ENCODE assay signal across 14 mouse cellular contexts in the genomic region with DNA sequence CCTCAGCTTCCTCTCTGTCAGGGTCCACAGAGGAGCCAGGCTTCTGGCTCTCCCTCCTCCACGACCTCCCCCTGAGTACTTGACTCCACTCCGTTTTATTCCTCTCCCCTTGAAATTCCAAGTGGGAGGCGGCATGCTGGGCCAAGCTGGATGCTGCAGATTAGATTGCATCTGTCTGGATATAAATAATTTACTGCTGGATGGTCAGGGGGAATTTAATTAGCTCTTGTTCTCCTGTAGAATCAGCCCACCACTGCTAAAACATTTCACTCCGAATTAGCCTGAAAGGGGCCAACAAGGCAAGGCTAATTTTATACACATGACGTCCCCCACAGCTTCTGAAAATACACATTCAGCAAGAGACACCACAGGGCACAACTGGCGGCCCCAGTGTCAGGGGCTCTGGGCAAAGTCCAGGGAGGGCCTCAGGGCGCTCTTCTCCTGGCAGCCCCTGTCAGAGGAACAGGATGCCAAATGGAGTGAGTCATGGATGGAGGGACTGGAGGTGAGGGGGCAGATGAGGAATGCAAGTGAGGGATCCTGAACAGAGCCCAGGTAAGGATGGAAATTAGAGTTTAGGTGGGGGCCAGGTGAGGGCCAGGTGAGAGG. TPM values are rescaled to one million over a fixed set of nuclear protein-coding genes. Genes with fewer than 3 reads are reported as not detected.
A peak's percentile ranks its signal among the peaks of the same experiment; 100 is the strongest.
DNase-seq lines count a peak whose midpoint lies in the region; ATAC-seq lines count a peak whose summit lies in the region.
"Had no signal": no experiment of that assay in that cellular context is flagged by ENCODE, and none has a peak within 500 bp of the region (broad histone marks: within the 10 kb centered on the region; RNA-seq: fewer than 3 reads in every experiment).

No protein-coding gene starts in this region.

- intact Hi-C loops in heart, postnatal 36 days (cut with DNase I) = no loop called here

- no peaks in the 10 kb centered on the region for H3K36me3 ChIP-seq in embryonic facial prominence, embryonic 11.5 days (replicated peaks; ENCODE audit: control insufficient read depth, insufficient read depth, low read depth, low read length)
- no peaks in the 10 kb centered on the region for H3K36me3 ChIP-seq in embryonic facial prominence, embryonic 10.5 days (replicated peaks)
- H3K36me3 ChIP-seq in limb, embryonic 12.5 days = no peaks in the 10 kb centered on the region
- no peaks in the 10 kb centered on the region for H3K36me3 ChIP-seq in limb, embryonic 10.5 days
- no peaks in the 10 kb centered on the region for H3K36me3 ChIP-seq in heart, embryonic 11.5 days (ENCODE audit: control insufficient read depth, insufficient read depth, low read length)
- H3K36me3 ChIP-seq: embryonic facial prominence, embryonic 13.5 days; liver, embryonic 15.5 days had no signal

- no peak for ATAC-seq in embryonic facial prominence, embryonic 11.5 days (replicated peaks; ENCODE audit: insufficient number of reproducible peaks, low FRiP score, low TSS enrichment, low read depth)
- no peak for ATAC-seq in limb, embryonic 12.5 days (ENCODE audit: insufficient number of reproducible peaks, insufficient read depth, low FRiP score, low TSS enrichment, low read depth)
- no peak for ATAC-seq in heart, embryonic 11.5 days (replicated peaks; ENCODE audit: insufficient number of reproducible peaks, low FRiP score, low TSS enrichment)

- 0 out of 2 replicates have a peak overlapping the region, but pooled peaks have one; percentile 2 for H3K27ac ChIP-seq in embryonic facial prominence, embryonic 11.5 days (replicated peaks; ENCODE audit: low read depth, low read length)
- no peak overlapping the region for H3K27ac ChIP-seq in embryonic facial prominence, embryonic 10.5 days (replicated peaks)
- H3K27ac ChIP-seq in limb, embryonic 12.5 days = no peak overlapping the region
- no peak overlapping the region for H3K27ac ChIP-seq in limb, embryonic 10.5 days
- H3K27ac ChIP-seq in heart, embryonic 11.5 days (ENCODE audit: low read depth, low read length) = no peak overlapping the region
- H3K27ac ChIP-seq: embryonic facial prominence, embryonic 13.5 days; gastrocnemius, adult 2 months; liver, embryonic 15.5 days had no signal

- no peak for DNase-seq in embryonic facial prominence, embryonic 11.5 days (ENCODE audit: low spot score)
- no peak for DNase-seq in embryonic facial prominence, embryonic 10.5 days (ENCODE audit: low spot score)
- DNase-seq in limb, embryonic 10.5 days (ENCODE audit: low spot score) = no peak
- peak; percentile 34 for DNase-seq in mesoderm, embryonic 11.5 days (ENCODE audit: low read depth, low spot score)
- peak; percentile 67 for DNase-seq in retina, embryonic 14.5 days (ENCODE audit: low spot score)
- DNase-seq in heart, postnatal 36 days = no peak
- DNase-seq: B cell, adult 2 months; gastrocnemius, adult 2 months had no signal

- no peak overlapping the region for H3K9ac ChIP-seq in embryonic facial prominence, embryonic 11.5 days (replicated peaks; ENCODE audit: low read length)
- H3K9ac ChIP-seq in limb, embryonic 12.5 days (replicated peaks) = 0 out of 2 replicates have a peak overlapping the region, but pooled peaks have one; percentile 8
- H3K9ac ChIP-seq in heart, embryonic 11.5 days (ENCODE audit: low read depth, low read length) = no peak overlapping the region
- H3K9ac ChIP-seq: embryonic facial prominence, embryonic 13.5 days; liver, embryonic 15.5 days had no signal

- no peaks in the 10 kb centered on the region for H3K9me3 ChIP-seq in embryonic facial prominence, embryonic 11.5 days (replicated peaks; ENCODE audit: control insufficient read depth, low read length)
- H3K9me3 ChIP-seq in embryonic facial prominence, embryonic 10.5 days = no peaks in the 10 kb centered on the region
- H3K9me3 ChIP-seq in limb, embryonic 12.5 days = no peaks in the 10 kb centered on the region
- H3K9me3 ChIP-seq in limb, embryonic 10.5 days (replicated peaks) = no peaks in the 10 kb centered on the region
- no peaks in the 10 kb centered on the region for H3K9me3 ChIP-seq in heart, embryonic 11.5 days (replicated peaks; ENCODE audit: control insufficient read depth, low read length)
- H3K9me3 ChIP-seq: embryonic facial prominence, embryonic 13.5 days; liver, embryonic 15.5 days had no signal

- H3K4me2 ChIP-seq in embryonic facial prominence, embryonic 11.5 days (ENCODE audit: low read depth, low read length) = no peak overlapping the region
- no peak overlapping the region for H3K4me2 ChIP-seq in limb, embryonic 12.5 days
- H3K4me2 ChIP-seq in heart, embryonic 11.5 days = no peak overlapping the region
- H3K4me2 ChIP-seq: embryonic facial prominence, embryonic 13.5 days; liver, embryonic 15.5 days had no signal

- peaks cover 3% of the 10 kb centered on the region; the same call in 1 of the 2 replicates for H3K4me1 ChIP-seq in embryonic facial prominence, embryonic 11.5 days (ENCODE audit: control insufficient read depth, insufficient read depth, low read length)
- peaks cover 28% of the 10 kb centered on the region for H3K4me1 ChIP-seq in embryonic facial prominence, embryonic 10.5 days
- H3K4me1 ChIP-seq in limb, embryonic 12.5 days (replicated peaks) = peaks cover 20% of the 10 kb centered on the region
- peaks cover 27% of the 10 kb centered on the region for H3K4me1 ChIP-seq in limb, embryonic 10.5 days
- no peaks in the 10 kb centered on the region for H3K4me1 ChIP-seq in heart, embryonic 11.5 days (ENCODE audit: control insufficient read depth, insufficient read depth, low read length)
- H3K4me1 ChIP-seq: liver, embryonic 15.5 days had no signal

- 29% methylated on average over 7 of the region's 7 CpGs for WGBS in embryonic facial prominence, embryonic 11.5 days
- WGBS in embryonic facial prominence, embryonic 10.5 days = 33% methylated on average over 7 of the region's 7 CpGs
- WGBS in limb, embryonic 12.5 days = 32% methylated on average over 7 of the region's 7 CpGs
- 41% methylated on average over 7 of the region's 7 CpGs for WGBS in limb, embryonic 10.5 days
- 35% methylated on average over 7 of the region's 7 CpGs for WGBS in heart, embryonic 11.5 days (ENCODE audit: insufficient replicate concordance)

- H3K27me3 ChIP-seq in embryonic facial prominence, embryonic 11.5 days (ENCODE audit: control insufficient read depth, insufficient read depth, low read length) = no peaks in the 10 kb centered on the region
- no peaks in the 10 kb centered on the region for H3K27me3 ChIP-seq in embryonic facial prominence, embryonic 10.5 days (replicated peaks; ENCODE audit: low read depth, poor library complexity, severe bottlenecking)
- H3K27me3 ChIP-seq in limb, embryonic 12.5 days = no peaks in the 10 kb centered on the region
- no peaks in the 10 kb centered on the region for H3K27me3 ChIP-seq in limb, embryonic 10.5 days (ENCODE audit: low read depth, poor library complexity, severe bottlenecking)
- no peaks in the 10 kb centered on the region; the same call in 1 of the 2 replicates for H3K27me3 ChIP-seq in heart, embryonic 11.5 days (ENCODE audit: control insufficient read depth, insufficient read depth, low read length)
- H3K27me3 ChIP-seq: embryonic facial prominence, embryonic 13.5 days; liver, embryonic 15.5 days had no signal

- no peak overlapping the region for H3K4me3 ChIP-seq in embryonic facial prominence, embryonic 11.5 days (ENCODE audit: low read depth, low read length)
- H3K4me3 ChIP-seq in embryonic facial prominence, embryonic 10.5 days = no peak overlapping the region
- no peak overlapping the region for H3K4me3 ChIP-seq in limb, embryonic 12.5 days (replicated peaks)
- no peak overlapping the region for H3K4me3 ChIP-seq in limb, embryonic 10.5 days
- H3K4me3 ChIP-seq in heart, embryonic 11.5 days (ENCODE audit: low read depth, low read length) = no peak overlapping the region
- H3K4me3 ChIP-seq: embryonic facial prominence, embryonic 13.5 days; gastrocnemius, adult 2 months; liver, embryonic 15.5 days had no signal

RNA-seq across cellular contexts. Expression of a gene that starts 36.8 kb away (rescaled TPM):
- polyA plus RNA-seq in embryonic facial prominence, embryonic 11.5 days (2014; fragmentation: Nextera tagmentation; extraction: Ambion mirVana) = 2.5 and 2.7 TPM in 2 replicates
- 2.3 and 2.5 TPM in 2 replicates for polyA plus RNA-seq in embryonic facial prominence, embryonic 10.5 days (2016; fragmentation: Nextera tagmentation; extraction: Ambion mirVana)
- polyA plus RNA-seq in limb, embryonic 12.5 days (2016; fragmentation: Nextera tagmentation; extraction: Ambion mirVana) = 3.5 and 3.9 TPM in 2 replicates
- polyA plus RNA-seq in limb, embryonic 10.5 days (2016; fragmentation: Nextera tagmentation; extraction: Ambion mirVana) = 1.4 and 1.7 TPM in 2 replicates
- polyA plus RNA-seq in heart, embryonic 11.5 days (2014; fragmentation: Nextera tagmentation; extraction: Ambion mirVana) = 0.69 and 1.4 TPM in 2 replicates
- under 1 TPM; 0.11 to 0.14 TPM for total RNA-seq in heart, postnatal 36 days (2021)
- total RNA-seq: megakaryocyte, adult 5-6 weeks; MEL had no signal

Comparison
In these comparisons a context has a peak if more than half of its experiments do, and no peak if none do; other contexts are left out.
1. DNase-seq: peak in mesoderm, embryonic 11.5 days (single experiment) and retina, embryonic 14.5 days (single experiment); none in embryonic facial prominence, embryonic 11.5 days (single experiment), embryonic facial prominence, embryonic 10.5 days (single experiment), limb, embryonic 10.5 days (single experiment) and heart, postnatal 36 days (0 of 2).